Mouse (Mus musculus) cerebellum, adult 8-10 months (tissue): ENCODE results near the gene Hmga1.

Source experiments
- DNase-seq: peaks from one replicate; pipeline ENCODE4 v3.0.0; 2022

The Hmga1 gene

DNA sequence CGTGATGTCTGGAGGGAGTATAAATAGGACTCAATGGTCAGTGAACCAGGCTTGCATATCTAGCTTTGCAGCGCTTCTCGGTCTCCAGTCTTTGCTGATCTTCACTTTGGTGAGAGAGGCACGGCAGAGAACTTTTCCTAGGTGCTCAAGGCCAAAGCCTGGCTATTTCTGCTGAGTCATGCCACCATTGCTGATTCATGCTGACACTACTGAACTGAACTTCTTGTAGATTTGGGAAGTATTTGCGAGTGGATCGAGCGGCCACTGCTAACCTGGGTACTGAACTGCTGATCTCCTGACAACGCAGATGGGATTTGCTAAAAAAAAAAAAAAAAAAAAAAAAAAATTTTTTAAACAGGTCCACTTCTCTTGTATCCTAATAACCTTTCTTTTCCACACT is 24.2 kb upstream of the Hmga1 start:
- DNase-seq = no peak

DNA sequence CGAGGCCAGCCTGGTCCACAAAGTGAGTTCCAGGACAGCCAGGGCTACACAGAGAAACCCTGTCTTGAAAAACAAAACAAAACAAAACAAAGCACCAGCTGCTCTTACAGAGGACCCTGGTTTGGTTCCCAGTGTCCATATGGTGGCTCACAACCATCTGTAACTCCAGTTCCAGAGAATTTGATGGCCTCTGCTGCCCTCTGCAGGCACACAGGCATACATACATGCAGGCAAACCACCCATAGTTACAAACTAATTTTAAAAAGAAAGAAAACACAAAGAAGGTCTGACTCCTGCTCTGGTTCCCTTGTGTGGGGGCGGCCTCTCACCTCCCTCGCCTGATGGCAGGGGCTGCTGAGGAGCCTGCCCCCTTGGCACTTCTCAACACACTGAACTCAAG is 22.9 kb upstream of the Hmga1 start:
- DNase-seq = no peak

DNA sequence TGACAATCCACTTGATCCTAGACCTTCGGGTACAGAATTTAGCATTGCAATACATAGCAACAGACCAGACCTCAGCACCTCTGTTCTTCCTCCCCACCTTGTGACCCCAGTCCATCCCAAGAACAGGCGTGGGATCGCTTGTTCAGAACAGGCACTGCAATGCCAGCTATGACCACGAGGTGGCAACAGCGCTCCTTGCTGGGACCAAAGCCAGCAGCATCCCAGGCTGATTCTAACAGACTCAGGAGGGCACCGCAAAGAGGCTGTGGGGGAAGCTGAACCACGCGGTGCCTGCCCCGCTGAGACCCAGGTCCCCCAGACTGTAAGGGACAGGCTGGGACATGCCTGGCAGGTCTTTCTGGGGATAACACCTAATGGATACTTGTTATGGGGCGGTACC is 21.6 kb upstream of the Hmga1 start:
- DNase-seq = peak; percentile 95

DNA sequence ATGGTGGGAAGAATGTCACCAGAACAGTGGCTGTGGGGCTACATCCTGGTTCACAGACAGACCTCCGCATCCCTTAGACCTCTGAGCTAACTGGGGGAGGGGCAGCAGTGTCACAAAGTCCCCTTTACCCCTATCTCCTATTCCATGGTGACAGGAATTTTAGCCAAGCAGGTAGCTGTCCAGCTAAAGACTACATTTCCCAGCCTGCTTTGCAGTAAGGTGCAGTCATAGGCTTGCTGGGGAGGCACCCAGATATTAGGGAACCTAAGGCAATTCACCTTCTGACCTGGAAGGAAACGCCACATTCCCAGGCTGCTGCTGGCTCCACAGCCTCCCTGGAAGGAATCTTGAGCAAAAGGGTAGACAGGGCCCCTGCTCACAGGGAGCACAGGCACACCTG is 15.0 kb upstream of the Hmga1 start:
- DNase-seq = no peak

DNA sequence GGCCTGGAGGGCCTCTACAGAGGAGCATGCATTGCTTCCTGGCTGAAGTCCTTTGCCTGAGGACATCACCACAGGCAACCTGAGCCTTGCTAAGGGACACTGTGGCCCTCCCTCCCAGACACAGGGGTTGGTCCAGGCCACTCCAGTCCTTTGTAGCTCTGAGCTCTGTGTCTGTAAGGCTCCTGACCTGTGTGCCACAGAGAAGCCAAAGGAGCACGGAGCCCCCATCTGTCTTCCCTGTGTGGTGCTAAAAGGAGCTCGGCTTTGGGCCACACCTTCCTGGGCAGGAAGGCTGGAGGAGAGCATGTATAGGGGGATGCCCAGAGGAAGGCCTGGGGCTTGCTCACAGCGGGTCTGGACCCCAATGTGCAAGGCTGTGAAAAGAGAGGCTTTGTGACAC is 14.3 kb upstream of the Hmga1 start:
- DNase-seq = no peak

DNA sequence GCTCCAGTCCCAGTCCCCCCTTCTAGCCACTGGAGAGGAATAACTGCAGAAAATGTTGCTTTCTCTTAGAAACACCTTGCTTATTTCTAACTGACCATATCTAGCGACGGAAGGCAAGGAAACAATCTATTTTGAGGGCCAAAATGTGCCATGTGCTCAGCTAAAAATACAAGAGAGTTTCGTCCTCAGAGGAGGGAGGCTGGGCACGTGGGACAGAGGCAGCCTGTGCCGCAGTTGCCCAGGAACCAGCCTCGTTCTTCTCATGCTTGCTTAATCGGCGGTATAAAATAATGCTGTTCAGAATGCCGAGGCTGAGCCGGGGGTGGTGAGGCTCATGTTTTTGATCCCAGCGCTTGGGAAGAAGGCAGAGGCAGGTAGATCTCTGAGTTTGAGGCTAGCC is 11.7 kb upstream of the Hmga1 start:
- DNase-seq = no peak

DNA sequence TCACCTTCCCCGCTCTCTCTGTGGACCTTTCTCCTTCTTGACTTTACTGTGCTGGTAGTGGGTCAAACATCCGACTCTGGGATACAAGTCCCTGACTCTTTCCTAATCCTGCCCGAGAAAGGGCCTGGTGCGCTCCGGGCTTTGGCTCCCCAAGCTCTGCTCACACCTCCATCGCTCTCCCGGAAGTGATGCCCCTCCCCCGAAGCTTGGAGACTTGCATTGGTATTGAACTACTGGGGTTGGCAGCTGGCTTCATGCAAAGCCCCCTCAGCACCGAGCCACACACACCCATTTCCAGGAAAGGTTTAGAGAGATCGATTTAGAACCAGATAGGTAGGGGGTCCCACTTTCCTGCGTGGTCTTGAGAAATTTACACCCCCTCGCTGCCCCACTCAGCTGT is 10.3 kb upstream of the Hmga1 start:
- DNase-seq = no peak

DNA sequence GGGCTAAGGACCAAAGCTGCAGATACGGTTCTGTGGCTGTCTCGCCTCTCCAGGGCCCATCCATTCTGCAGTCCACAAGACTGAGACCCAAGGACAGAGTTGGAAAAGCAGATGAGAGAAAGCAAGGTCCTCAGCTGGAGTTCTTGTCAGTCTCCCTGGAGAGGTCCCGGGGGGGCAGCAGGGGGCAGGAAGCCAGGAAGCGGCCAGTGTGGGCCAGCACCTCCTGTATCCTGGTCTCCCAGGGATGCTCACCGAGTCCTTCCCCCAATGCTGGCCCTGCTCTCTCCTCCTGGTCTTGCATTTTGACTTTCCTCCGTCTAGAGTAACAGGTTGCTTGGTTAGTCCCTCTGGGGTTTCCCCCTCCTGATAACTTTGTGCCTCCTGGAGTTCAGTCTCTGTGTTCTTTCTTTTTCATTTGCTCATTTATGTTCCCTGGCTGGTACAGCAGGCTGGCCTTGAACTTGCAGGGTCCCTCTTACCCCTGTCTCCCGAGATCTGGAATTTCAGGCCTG is 9.7 kb upstream of the Hmga1 start:
- no peak for DNase-seq

DNA sequence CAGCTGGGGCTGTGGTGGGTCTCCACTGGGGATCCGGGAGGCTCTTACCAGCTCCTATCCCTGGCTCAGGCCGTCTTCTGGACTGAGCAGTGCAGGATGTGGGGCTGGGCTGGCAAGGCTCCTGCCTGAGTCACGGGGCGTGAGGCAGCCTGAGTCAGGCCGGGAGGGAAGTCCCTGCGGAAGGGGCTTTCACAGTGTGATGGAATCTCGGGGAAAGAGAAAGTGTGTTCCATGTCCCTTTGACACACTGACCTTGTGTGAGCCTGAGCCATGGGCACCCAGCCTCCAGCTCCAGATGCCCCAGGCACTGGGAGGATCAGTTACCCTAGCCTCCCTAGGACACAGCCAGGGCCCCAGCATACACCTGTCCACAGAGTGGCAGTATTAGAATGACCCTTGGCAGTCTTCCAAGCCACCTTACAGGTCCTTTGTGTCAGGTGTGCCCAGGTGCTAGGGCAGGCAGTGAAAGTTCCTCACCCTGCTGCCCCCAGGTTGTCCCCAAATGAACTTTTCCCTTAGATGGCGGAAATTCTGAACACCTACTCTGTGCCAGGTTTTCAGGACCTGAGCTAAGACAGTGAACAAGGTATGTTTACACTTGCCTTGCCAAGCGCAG is 8.9 kb upstream of the Hmga1 start:
- no peak for DNase-seq

DNA sequence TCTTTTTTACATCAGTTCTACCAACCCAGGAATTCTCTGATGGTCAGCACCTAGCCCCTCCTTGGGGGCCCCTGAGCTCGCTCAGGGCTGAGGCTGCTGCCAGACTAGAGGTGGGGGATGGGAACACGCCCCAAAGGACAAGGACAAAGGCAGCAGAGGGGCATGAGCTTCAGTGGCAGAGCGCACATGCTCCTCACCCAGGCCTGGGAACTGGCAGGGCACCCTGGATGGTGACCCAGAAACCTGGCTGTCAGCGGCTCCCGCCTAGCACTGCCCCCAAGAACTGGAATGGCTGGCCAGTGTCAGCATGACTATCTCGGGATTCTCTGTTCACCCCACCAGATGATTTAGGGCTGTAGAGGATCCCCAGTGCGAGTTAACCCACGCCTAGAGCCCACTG is 7.1 kb upstream of the Hmga1 start:
- no peak for DNase-seq

DNA sequence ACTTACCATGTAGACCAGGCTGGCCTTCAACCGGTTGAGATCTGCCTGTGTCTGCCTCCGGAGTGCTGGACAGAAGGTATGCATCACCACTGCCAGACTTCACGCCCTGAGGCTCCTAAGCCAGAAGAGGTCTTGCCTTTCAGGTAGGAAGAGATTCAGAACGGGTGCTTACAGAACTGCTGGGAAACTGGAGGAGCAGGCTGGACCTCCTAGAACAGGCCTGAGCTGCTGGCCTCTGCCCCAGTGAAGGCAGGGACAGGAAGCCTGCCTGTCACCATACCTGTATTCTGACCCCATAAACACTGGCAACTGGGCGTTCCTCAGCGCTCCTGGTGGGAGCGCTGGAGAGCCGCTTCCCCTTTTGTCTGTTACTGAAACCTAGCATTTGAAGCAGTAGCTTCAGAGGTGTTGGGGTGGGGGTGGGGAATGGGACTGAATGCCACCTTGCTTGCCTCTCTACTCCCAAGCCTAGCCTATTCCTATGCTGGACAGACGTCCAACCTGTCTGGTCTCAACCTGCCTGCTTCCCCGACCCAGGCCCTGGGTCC is 4.8 kb upstream of the Hmga1 start:
- no peak for DNase-seq

DNA sequence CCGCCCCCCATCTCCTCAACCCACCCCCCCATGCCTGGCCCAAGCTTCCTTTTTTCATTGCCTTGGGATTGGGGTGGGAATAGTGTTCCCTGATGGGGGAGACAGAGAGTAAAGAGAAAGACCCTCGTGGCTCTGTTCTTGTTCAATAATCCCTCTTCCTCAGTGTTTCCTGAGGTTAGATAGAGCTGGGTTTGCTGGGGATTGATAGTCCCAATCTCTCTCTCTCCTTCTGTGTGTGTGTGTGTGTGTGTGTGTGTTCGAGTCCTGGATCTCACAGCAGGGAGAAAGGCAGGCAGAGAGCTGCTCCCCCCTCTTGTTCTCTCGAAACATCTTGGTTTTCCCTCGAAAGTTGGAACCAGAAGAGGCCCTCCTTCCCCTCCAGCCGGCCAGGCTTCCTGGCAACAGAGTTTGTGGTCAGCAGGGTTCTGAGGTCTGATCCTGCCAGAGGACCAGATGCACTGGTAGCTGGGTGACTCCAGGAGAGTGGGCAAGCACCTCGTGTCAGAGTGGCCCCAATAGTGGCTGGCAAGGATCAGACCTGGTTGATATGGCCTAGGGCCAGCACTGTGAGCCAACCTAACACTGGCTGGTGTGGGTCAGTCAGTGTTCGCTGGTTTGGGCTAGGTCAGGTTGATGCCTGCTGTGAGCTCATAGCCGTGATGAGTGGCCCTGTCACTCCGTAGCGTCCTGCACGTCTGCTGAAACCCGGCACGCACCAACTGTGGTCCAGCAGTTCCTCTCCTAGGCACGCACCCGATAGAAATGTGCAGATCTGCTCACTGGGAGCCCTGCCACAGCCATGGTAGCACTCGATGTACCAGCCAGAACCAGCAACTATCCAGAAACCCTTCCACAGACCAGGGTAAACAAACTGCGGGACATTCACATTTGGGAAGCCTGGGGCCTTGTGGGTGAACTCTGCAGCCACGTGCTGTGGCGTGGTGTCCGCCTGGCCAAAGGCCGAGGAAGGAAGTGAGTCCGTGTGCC is 3.8 kb upstream of the Hmga1 start:
- peak; percentile 38 for DNase-seq

DNA sequence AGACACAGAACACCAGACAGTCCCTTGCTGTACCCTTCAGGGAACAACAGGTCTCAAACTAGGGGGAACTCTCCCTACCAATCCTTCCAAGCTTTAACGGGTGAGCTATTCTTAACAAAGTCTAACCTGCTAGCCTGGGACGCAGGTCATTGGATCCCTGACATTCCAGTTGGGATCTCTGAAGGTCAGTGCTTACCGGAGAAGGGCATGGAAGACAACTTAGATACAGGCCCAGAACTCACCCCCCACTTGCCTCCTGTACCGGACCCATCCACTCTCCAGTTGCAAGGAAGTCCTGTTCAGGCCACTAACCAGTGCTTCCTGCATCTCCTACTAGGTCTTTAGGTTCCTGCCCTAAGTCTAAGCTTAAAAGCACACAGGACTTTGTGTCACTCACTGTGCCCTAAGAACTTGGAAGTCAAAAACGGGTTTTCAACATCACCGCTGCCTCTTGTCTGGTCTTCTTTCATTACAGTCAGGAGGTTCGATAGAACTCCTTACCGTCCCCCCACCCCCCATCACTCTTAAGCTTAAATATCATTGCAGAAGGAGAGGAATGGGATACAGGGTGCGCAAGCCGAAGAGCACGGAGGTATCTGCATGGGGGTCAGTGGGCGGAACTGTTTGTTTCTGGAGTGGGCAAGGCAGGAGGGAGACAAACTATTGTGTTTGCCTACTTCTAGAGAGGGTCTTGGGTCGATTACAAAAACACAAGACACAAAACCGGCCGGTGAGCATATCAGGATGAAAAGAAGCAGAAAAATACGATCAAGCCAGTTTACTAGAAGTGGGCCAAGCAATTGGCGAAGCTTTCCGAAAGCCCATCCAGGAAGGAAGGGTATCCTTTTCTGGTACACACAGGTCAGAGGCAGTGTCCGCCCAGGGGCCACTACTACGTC is 2.0 kb upstream of the Hmga1 start:
- DNase-seq = no peak

DNA sequence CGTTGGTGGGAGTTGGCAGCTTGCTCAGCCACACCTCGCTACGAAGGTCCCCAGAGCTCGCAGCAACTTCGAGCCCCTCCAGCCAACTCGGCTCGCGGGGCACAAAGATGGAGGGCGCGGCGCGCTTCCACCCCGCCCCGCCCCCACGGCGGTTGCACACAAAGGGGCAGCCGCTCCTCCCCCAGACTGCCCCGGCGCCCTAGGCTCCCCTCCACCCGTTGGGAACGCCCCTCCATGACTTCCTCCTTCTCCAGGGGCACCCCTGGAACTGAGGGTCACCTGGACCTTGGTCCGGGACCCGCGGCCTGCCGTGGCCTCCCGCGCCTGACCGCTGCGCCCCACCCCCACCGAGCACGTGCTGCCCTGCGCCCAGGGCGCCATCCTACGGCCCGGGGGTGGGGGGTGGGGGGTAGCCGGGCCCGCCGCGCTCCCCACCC is 1.2 kb upstream of the Hmga1 start:
- no peak for DNase-seq

DNA sequence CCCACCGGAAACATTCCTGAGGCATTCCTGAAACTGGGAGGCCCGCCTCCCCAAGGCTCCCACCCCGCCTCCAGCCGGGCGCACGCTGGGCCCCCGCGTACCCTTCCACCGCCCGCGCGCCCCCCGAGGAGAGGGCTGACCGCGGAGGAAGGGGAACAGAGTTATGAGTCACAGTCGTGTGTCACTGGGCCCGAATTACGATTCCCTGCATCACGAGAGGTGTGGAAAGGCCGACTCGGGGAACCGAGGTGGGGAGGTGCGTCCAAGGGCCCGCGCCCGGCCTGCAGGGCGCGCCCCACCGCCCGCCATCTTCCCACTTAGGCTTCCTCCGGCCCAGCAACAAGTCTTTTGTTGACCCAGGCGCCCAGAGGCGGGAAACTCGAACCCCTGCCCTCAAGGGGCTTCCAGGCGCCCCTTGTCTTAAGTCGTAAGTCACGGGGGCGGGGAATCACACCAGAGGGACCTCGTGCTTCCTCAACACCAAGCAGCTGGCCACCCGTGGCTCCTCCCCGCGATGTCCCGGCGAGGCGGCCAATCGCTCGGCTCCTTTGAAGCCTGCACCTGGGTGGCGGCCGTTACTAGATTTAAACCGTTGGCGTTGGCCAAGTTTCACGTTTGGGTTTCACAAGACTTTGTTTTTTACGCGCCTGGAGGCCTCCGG is 655 bp upstream of the Hmga1 start:
- DNase-seq = peak; percentile 50

DNA sequence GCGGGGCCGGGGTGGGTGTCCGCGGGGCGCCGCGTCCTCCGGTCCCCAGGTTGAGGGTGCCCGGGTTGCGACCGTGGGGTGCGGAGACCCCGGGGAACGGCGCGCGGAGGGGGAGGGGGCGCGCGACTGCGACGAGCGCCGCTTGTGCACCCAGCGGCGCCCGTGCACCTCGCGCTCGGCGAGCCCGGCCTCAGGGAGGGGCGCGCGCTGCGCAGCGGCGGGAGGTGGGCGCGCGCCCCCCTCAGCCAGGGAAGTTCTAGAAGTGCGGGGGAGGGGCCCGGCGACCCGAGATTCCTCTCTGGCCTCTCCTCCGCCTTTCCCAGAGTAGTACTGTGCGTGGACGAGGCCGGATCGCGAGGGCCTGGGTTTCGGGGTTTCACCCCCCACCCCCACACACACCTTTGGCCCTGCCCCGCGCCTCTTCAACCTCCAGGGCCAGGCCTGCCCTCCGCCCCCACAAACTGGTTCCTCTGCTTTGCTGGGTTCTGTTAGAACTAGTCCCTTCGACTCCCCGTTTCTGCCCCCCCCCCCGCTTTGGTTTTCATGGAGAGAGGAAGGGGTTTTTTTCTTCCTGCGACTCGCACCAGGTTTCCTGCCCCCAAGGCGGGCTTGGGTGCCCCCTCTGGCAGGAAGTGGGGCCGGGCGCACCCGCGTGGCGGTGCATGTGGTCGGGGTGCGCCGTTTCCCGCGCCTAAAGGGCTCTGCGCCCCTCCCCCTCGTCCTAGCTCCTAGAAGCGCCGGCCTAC is 1.1 kb downstream of the Hmga1 start:
- no peak for DNase-seq

DNA sequence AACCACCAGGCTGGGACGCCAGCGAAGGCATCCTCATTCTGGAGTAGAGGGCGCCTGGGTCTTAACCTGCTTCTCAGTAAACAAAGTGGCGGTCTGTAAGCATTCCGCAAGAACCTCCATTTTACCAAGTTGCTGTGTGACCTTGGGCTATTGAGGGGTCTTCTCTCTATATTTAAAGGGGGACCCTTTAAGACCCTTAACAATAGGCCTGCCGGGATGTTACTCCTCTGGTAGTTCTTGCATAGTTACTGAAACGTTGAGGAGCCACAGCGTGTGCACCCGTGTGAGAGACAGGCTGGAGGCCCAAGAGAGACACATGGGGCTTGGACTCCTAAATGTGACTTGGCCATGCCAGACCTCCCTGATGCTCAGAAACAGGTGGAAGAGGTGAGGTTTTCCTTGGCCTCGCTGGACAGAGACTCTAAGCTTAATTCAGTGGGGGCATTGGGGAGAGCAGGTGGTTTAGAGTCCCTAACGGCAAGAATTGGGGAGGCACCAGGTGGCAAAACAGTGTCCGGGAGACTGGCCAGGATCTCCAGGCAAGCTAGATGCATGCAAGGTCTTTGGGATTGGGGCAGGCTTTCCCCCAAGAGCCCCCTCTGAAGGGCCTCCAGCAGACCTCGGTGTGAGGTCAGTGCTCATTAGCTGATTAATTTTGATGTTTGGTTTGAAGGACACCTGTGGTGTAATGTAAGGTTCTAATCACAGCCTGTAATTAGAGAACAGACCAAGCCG is 1.8 kb downstream of the Hmga1 start:
- DNase-seq = peak; percentile 69

DNA sequence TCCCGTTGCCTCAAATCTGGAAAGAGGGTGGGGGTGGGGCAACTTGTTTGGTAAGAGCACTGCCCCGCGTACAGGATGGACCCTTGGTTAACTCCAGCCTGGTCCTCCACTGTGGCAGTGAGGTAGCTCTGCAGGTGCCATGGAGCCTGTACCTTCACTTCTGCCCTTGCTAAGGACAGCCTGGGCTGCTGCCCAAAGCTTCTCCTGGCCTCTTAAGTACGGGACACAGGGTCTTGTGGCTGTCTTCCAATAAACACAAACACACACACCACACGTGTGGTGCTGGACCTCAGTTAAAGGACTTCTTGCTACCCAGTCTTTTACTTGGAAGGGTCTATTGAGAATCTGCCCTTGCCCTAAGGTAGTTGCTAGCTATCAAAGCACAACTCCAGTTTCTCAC is 2.5 kb downstream of the Hmga1 start:
- DNase-seq = no peak

DNA sequence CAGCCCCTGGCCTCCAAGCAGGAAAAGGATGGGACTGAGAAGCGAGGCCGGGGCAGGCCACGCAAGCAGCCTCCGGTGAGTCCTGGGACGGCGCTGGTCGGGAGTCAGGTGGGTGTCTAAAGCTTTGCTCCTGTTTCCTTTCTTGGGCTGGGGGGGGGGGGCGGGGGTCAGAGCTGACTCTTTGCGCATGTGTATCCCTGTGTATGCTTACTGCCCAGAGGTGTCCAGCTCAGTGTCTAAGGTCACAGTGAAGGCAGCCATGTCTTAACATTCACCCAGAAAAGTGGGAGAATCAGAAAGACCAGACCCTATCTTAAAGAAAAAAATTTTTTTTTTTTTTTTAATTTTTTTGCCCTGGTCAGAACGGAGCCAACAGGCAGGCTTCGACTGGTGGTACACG is 3.3 kb downstream of the Hmga1 start:
- DNase-seq = no peak

DNA sequence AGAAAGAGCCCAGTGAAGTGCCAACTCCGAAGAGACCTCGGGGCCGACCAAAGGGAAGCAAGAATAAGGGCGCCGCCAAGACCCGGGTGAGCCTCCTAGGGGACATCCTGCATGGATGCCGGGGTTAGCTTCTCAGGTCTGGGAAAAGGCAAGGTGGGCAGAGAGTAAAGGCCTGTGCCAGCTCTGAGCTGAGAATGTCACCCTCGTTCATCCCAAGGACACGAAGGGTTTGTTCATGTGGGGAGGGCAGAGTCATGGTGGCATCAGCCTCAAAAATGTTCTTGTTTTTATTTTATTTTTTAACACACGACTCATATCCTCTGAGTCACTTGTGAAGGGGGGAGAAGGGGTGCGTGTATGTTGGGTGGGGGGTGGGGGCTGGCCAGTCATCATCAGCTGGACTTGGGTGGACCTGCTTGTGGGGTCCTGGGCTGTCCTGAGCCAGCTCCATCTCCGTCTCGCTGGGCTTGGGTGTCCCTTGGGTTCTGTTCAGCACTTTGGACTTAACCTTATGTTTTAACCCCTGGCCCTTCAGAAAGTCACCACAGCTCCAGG is 4.7 kb downstream of the Hmga1 start:
- DNase-seq = no peak
